Mouse (Mus musculus): ENCODE measurements at regions not wholly inside any gene's neighbourhood (a gene's known extent, or its start where the extent isn't known, plus 50 kb on each side); places are given as distances from the start of the nearest gene placed in this dataset.

GRCm38 (mm10) chr1:12555859-12556258 lies 1142.0 kb downstream of the A830018L16Rik start:
- no peak overlapping the region for H3K4me3 ChIP-seq (ENCODE audit: insufficient read depth, poor library complexity, severe bottlenecking)
- H3K79me3 ChIP-seq (ENCODE audit: low read depth): no peaks in the 10 kb centered on the region
- no peaks in the 10 kb centered on the region for H3K27me3 ChIP-seq (ENCODE audit: control insufficient read depth, insufficient read depth, insufficient read length)
- TF ChIP-seq MAX (IDR thresholded peaks at IDR 0.05): no peak
- no peak for TF ChIP-seq CTCF (IDR thresholded peaks at IDR 0.05; ENCODE audit: control insufficient read depth, insufficient read depth, insufficient read length)
- no peak for TF ChIP-seq MYOD1 (IDR thresholded peaks at IDR 0.05; ENCODE audit: control insufficient read depth, insufficient read length, low read depth)
- no peak for TF ChIP-seq CEBPB (IDR thresholded peaks at IDR 0.05; ENCODE audit: low read depth)
- TF ChIP-seq MYOG (IDR thresholded peaks at IDR 0.05; ENCODE audit: control insufficient read depth, extremely low read depth, insufficient read length): no peak
- no peak for TF ChIP-seq USF1 (IDR thresholded peaks at IDR 0.05; ENCODE audit: low read depth)
- TF ChIP-seq FOSL1 (IDR thresholded peaks at IDR 0.05; ENCODE audit: insufficient read depth, low read length, poor library complexity, severe bottlenecking): no peak
- H3K79me2 ChIP-seq (ENCODE audit: control insufficient read depth, insufficient read depth): no peaks in the 10 kb centered on the region
- H3K36me3 ChIP-seq (ENCODE audit: control insufficient read depth, insufficient read depth): no peaks in the 10 kb centered on the region
- H3ac ChIP-seq (ENCODE audit: control insufficient read depth, insufficient read length, low read depth): no peak overlapping the region

DNA sequence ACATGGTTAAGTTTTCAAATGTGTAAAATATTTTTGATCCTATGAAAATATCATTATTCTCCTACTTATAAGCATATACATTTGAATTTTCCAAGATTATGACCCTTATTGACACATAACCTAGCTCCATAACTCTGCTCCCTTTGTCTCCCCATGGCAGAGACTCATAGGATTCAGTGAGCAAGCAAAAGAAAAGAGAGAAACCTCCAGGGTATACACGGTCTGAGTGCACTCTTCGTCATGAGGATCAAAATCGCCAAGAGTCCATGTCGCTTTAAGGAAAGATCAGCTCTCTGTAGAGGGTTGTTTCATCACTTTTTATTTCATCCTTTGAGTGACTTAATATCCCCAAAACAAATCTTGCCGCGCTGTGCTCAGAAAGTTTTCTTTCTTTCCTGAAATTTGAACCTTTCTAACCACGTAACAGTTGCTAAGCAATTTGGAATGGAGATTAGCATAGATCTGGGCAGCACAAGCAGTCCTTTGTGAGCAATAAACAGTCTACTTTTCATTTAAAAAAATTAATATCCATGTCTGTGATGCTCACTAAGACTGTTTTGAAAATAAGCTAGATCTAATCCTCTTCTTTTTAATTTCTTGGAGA lies 1158.0 kb downstream of the A830018L16Rik start:
- Histone ChIP-seq H3ac (ENCODE audit: control insufficient read depth, insufficient read length, low read depth) (no peak overlapping the region), H3K36me3 (ENCODE audit: control insufficient read depth, insufficient read depth) (no peaks in the 10 kb centered on the region), H3K27me3 (ENCODE audit: control insufficient read depth, insufficient read depth, insufficient read length) (no peaks in the 10 kb centered on the region), H3K4me3 (ENCODE audit: insufficient read depth, poor library complexity, severe bottlenecking) (no peak overlapping the region), H3K79me3 (ENCODE audit: low read depth) (no peaks in the 10 kb centered on the region), H3K79me2 (ENCODE audit: control insufficient read depth, insufficient read depth) (no peaks in the 10 kb centered on the region)
- TF ChIP-seq USF1 (IDR thresholded peaks at IDR 0.05; ENCODE audit: low read depth) (no peak), MYOG (IDR thresholded peaks at IDR 0.05; ENCODE audit: control insufficient read depth, extremely low read depth, insufficient read length) (no peak), MYOD1 (IDR thresholded peaks at IDR 0.05; ENCODE audit: control insufficient read depth, insufficient read length, low read depth) (no peak), CEBPB (IDR thresholded peaks at IDR 0.05; ENCODE audit: low read depth) (no peak), MAX (IDR thresholded peaks at IDR 0.05) (no peak)

GRCm38 (mm10) chr1:12572770-12573169 lies 1158.9 kb downstream of the A830018L16Rik start:
- H3K36me3 ChIP-seq (ENCODE audit: control insufficient read depth, insufficient read depth): no peaks in the 10 kb centered on the region
- H3K79me3 ChIP-seq (ENCODE audit: low read depth): no peaks in the 10 kb centered on the region
- TF ChIP-seq CTCF (IDR thresholded peaks at IDR 0.05; ENCODE audit: control insufficient read depth, insufficient read depth, insufficient read length) (no peak), CEBPB (IDR thresholded peaks at IDR 0.05; ENCODE audit: low read depth) (no peak), MAX (IDR thresholded peaks at IDR 0.05) (no peak), USF1 (IDR thresholded peaks at IDR 0.05; ENCODE audit: low read depth) (no peak), MYOD1 (IDR thresholded peaks at IDR 0.05; ENCODE audit: control insufficient read depth, insufficient read length, low read depth) (no peak), MYOG (IDR thresholded peaks at IDR 0.05; ENCODE audit: control insufficient read depth, extremely low read depth, insufficient read length) (no peak), FOSL1 (IDR thresholded peaks at IDR 0.05; ENCODE audit: insufficient read depth, low read length, poor library complexity, severe bottlenecking) (no peak)
- no peak overlapping the region for H3ac ChIP-seq (ENCODE audit: control insufficient read depth, insufficient read length, low read depth)
- H3K79me2 ChIP-seq (ENCODE audit: control insufficient read depth, insufficient read depth): no peaks in the 10 kb centered on the region
- no peak overlapping the region for H3K4me3 ChIP-seq (ENCODE audit: insufficient read depth, poor library complexity, severe bottlenecking)
- H3K27me3 ChIP-seq (ENCODE audit: control insufficient read depth, insufficient read depth, insufficient read length): no peaks in the 10 kb centered on the region

GRCm38 (mm10) chr1:12574274-12574673 lies 1160.4 kb downstream of the A830018L16Rik start:
- no peaks in the 10 kb centered on the region for H3K36me3 ChIP-seq (ENCODE audit: control insufficient read depth, insufficient read depth)
- no peak overlapping the region for H3K4me3 ChIP-seq (ENCODE audit: insufficient read depth, poor library complexity, severe bottlenecking)
- no peaks in the 10 kb centered on the region for H3K79me3 ChIP-seq (ENCODE audit: low read depth)
- no peak overlapping the region for H3ac ChIP-seq (ENCODE audit: control insufficient read depth, insufficient read length, low read depth)
- TF ChIP-seq CTCF (IDR thresholded peaks at IDR 0.05; ENCODE audit: control insufficient read depth, insufficient read depth, insufficient read length) (no peak), MYOD1 (IDR thresholded peaks at IDR 0.05; ENCODE audit: control insufficient read depth, insufficient read length, low read depth) (no peak), MAX (IDR thresholded peaks at IDR 0.05) (no peak), CEBPB (IDR thresholded peaks at IDR 0.05; ENCODE audit: low read depth) (no peak), MYOG (IDR thresholded peaks at IDR 0.05; ENCODE audit: control insufficient read depth, extremely low read depth, insufficient read length) (no peak), USF1 (IDR thresholded peaks at IDR 0.05; ENCODE audit: low read depth) (no peak), FOSL1 (IDR thresholded peaks at IDR 0.05; ENCODE audit: insufficient read depth, low read length, poor library complexity, severe bottlenecking) (no peak)
- no peaks in the 10 kb centered on the region for H3K79me2 ChIP-seq (ENCODE audit: control insufficient read depth, insufficient read depth)
- H3K27me3 ChIP-seq (ENCODE audit: control insufficient read depth, insufficient read depth, insufficient read length): no peaks in the 10 kb centered on the region

GRCm38 (mm10) chr1:12577027-12577703 lies 1163.3 kb downstream of the A830018L16Rik start:
- Histone ChIP-seq H3K79me2 (ENCODE audit: control insufficient read depth, insufficient read depth) (no peaks in the 10 kb centered on the region), H3K4me3 (ENCODE audit: insufficient read depth, poor library complexity, severe bottlenecking) (no peak overlapping the region), H3K36me3 (ENCODE audit: control insufficient read depth, insufficient read depth) (no peaks in the 10 kb centered on the region), H3K79me3 (ENCODE audit: low read depth) (no peaks in the 10 kb centered on the region), H3ac (ENCODE audit: control insufficient read depth, insufficient read length, low read depth) (no peak overlapping the region), H3K27me3 (ENCODE audit: control insufficient read depth, insufficient read depth, insufficient read length) (no peaks in the 10 kb centered on the region)
- TF ChIP-seq MYOG (IDR thresholded peaks at IDR 0.05; ENCODE audit: control insufficient read depth, extremely low read depth, insufficient read length) (no peak), CEBPB (IDR thresholded peaks at IDR 0.05; ENCODE audit: low read depth) (no peak), MAX (IDR thresholded peaks at IDR 0.05) (no peak)

GRCm38 (mm10) chr1:12577978-12578377 lies 1164.1 kb downstream of the A830018L16Rik start:
- Histone ChIP-seq H3K79me3 (ENCODE audit: low read depth) (no peaks in the 10 kb centered on the region), H3ac (ENCODE audit: control insufficient read depth, insufficient read length, low read depth) (no peak overlapping the region), H3K27me3 (ENCODE audit: control insufficient read depth, insufficient read depth, insufficient read length) (no peaks in the 10 kb centered on the region), H3K36me3 (ENCODE audit: control insufficient read depth, insufficient read depth) (no peaks in the 10 kb centered on the region), H3K79me2 (ENCODE audit: control insufficient read depth, insufficient read depth) (no peaks in the 10 kb centered on the region), H3K4me3 (ENCODE audit: insufficient read depth, poor library complexity, severe bottlenecking) (no peak overlapping the region)
- TF ChIP-seq CTCF (IDR thresholded peaks at IDR 0.05; ENCODE audit: control insufficient read depth, insufficient read depth, insufficient read length): no peak
- no peak for TF ChIP-seq USF1 (IDR thresholded peaks at IDR 0.05; ENCODE audit: low read depth)
- no peak for TF ChIP-seq MYOG (IDR thresholded peaks at IDR 0.05; ENCODE audit: control insufficient read depth, extremely low read depth, insufficient read length)
- no peak for TF ChIP-seq MAX (IDR thresholded peaks at IDR 0.05)
- no peak for TF ChIP-seq CEBPB (IDR thresholded peaks at IDR 0.05; ENCODE audit: low read depth)
- no peak for TF ChIP-seq MYOD1 (IDR thresholded peaks at IDR 0.05; ENCODE audit: control insufficient read depth, insufficient read length, low read depth)
- TF ChIP-seq FOSL1 (IDR thresholded peaks at IDR 0.05; ENCODE audit: insufficient read depth, low read length, poor library complexity, severe bottlenecking): no peak

Measured in C2C12 (cell line).